Comparison of ENCODE assay signal across 16 mouse cellular contexts in genomic region chr3:67471408-67472127, GRCm38 (mm10). TPM values are rescaled to one million over a fixed set of nuclear protein-coding genes. Genes with fewer than 3 reads are reported as not detected.
DNase-seq lines count a peak whose midpoint lies in the region; ATAC-seq lines count a peak whose summit lies in the region.
"Had no signal": no experiment of that assay in that cellular context is flagged by ENCODE, and none has a peak within 500 bp of the region (broad histone marks: within the 10 kb centered on the region; RNA-seq: fewer than 3 reads in every experiment).

No protein-coding gene starts in this region.

- no peak overlapping the region for H3K9ac ChIP-seq in liver, embryonic 11.5 days (ENCODE audit: low read depth, low read length)
- no peak overlapping the region for H3K9ac ChIP-seq in heart, embryonic 12.5 days
- H3K9ac ChIP-seq: forebrain, embryonic 15.5 days; heart, embryonic 13.5 days; limb, embryonic 15.5 days; midbrain, embryonic 12.5 days had no signal

- H3K27ac ChIP-seq in liver, embryonic 11.5 days (ENCODE audit: low read depth, low read length): no peak overlapping the region
- H3K27ac ChIP-seq in heart, embryonic 12.5 days (ENCODE audit: poor library complexity, severe bottlenecking): no peak overlapping the region
- H3K27ac ChIP-seq: forebrain, embryonic 15.5 days; heart, embryonic 13.5 days; limb, embryonic 15.5 days; midbrain, embryonic 12.5 days had no signal

- H3K4me1 ChIP-seq in liver, embryonic 11.5 days (replicated peaks; ENCODE audit: control insufficient read depth, insufficient read depth, low read length): peaks cover 9% of the 10 kb centered on the region
- H3K4me1 ChIP-seq in megakaryocyte, embryonic 14.5 days: peaks cover 13% of the 10 kb centered on the region
- 0 out of 2 replicates have a peak, but pooled peaks cover 4% of the 10 kb centered on the region for H3K4me1 ChIP-seq in heart, embryonic 12.5 days (replicated peaks)
- H3K4me1 ChIP-seq: forebrain, embryonic 15.5 days; limb, embryonic 15.5 days; midbrain, embryonic 12.5 days had no signal

- no peaks in the 10 kb centered on the region for H3K27me3 ChIP-seq in liver, embryonic 11.5 days (replicated peaks; ENCODE audit: control insufficient read depth, insufficient read depth, low read length)
- no peaks in the 10 kb centered on the region for H3K27me3 ChIP-seq in megakaryocyte, embryonic 14.5 days (replicated peaks)
- H3K27me3 ChIP-seq in heart, embryonic 12.5 days (replicated peaks): no peaks in the 10 kb centered on the region
- H3K27me3 ChIP-seq: forebrain, embryonic 15.5 days; heart, embryonic 13.5 days; limb, embryonic 15.5 days; midbrain, embryonic 12.5 days had no signal

- no peak overlapping the region for H3K4me3 ChIP-seq in liver, embryonic 11.5 days (ENCODE audit: low read depth, low read length)
- H3K4me3 ChIP-seq in megakaryocyte, embryonic 14.5 days (replicated peaks): peak overlapping the region; percentile 14
- H3K4me3 ChIP-seq in heart, embryonic 12.5 days: no peak overlapping the region
- H3K4me3 ChIP-seq: erythroblast, embryonic 14.5 days; forebrain, embryonic 15.5 days; heart, embryonic 13.5 days; limb, embryonic 15.5 days; midbrain, embryonic 12.5 days had no signal

- ATAC-seq in liver, embryonic 11.5 days (replicated peaks; ENCODE audit: low FRiP score): peak; percentile 88
- ATAC-seq in heart, embryonic 12.5 days (ENCODE audit: insufficient number of reproducible peaks, low FRiP score): no peak
- ATAC-seq: forebrain, embryonic 15.5 days had no signal

- WGBS in liver, embryonic 11.5 days: 52% methylated on average over 4 of the region's 4 CpGs
- WGBS in heart, embryonic 12.5 days: 60% methylated on average over 4 of the region's 4 CpGs

- peaks cover 15% of the 10 kb centered on the region; the same call in 1 of the 2 replicates for H3K36me3 ChIP-seq in liver, embryonic 11.5 days (ENCODE audit: control insufficient read depth, insufficient read depth, low read length)
- peaks cover 81% of the 10 kb centered on the region for H3K36me3 ChIP-seq in megakaryocyte, embryonic 14.5 days (replicated peaks; ENCODE audit: low read length)
- peaks cover 45% of the 10 kb centered on the region for H3K36me3 ChIP-seq in heart, embryonic 12.5 days

- peak; percentile 61 for DNase-seq in 416B (ENCODE audit: low read depth)
- DNase-seq in c-Kit-positive CD71-positive TER-119-negative erythroid progenitor cells, embryonic 14.5 days (ENCODE audit: low read depth): peak; percentile 41
- no peak for DNase-seq in liver, embryonic 11.5 days (ENCODE audit: low spot score)
- DNase-seq in thymus, postnatal 4 days: no peak
- DNase-seq in spleen, adult 12 weeks (ENCODE audit: low spot score): no peak
- DNase-seq in adrenal gland, adult 2 months: no peak
- DNase-seq: cerebellum, postnatal 14 days; kidney, postnatal 4 days had no signal

- no peak overlapping the region for H3K4me2 ChIP-seq in liver, embryonic 11.5 days
- H3K4me2 ChIP-seq in heart, embryonic 12.5 days: no peak overlapping the region
- H3K4me2 ChIP-seq: forebrain, embryonic 15.5 days; heart, embryonic 13.5 days; limb, embryonic 15.5 days; midbrain, embryonic 12.5 days had no signal

- H3K9me3 ChIP-seq in liver, embryonic 11.5 days (ENCODE audit: control insufficient read depth, low read length): no peaks in the 10 kb centered on the region
- no peaks in the 10 kb centered on the region for H3K9me3 ChIP-seq in megakaryocyte, embryonic 14.5 days
- no peaks in the 10 kb centered on the region for H3K9me3 ChIP-seq in heart, embryonic 12.5 days (replicated peaks)
- H3K9me3 ChIP-seq: forebrain, embryonic 15.5 days; heart, embryonic 13.5 days; limb, embryonic 15.5 days; midbrain, embryonic 12.5 days had no signal

RNA-seq across cellular contexts. Expression of gene Lxn, which starts 7.8 kb away (rescaled TPM):
- 30.4 and 32.8 TPM in 2 replicates for polyA plus RNA-seq in liver, embryonic 11.5 days (2014; fragmentation: Nextera tagmentation; extraction: Ambion mirVana)
- polyA plus RNA-seq in megakaryocyte, embryonic 14.5 days (2012; ENCODE audit: insufficient read depth, low replicate concordance): 27.8 and 42.4 TPM in 2 replicates
- total RNA-seq in adrenal gland, adult 2 months (2021): 10 to 100 TPM in 1 of 2 experiments, 1 to 10 TPM in 1; 7.3 to 16.3 TPM
- 52.1 and 66.8 TPM in 2 replicates for polyA plus RNA-seq in adrenal gland, adult 2 months (2012; rRNA removed)
- polyA plus RNA-seq in heart, embryonic 12.5 days (2016; fragmentation: Nextera tagmentation; extraction: Ambion mirVana): 44.9 and 50.7 TPM in 2 replicates

RNA-seq across cellular contexts. Expression of gene Gfm1, which starts 41.7 kb away (rescaled TPM):
- polyA plus RNA-seq in liver, embryonic 11.5 days (2014; fragmentation: Nextera tagmentation; extraction: Ambion mirVana): 83.3 and 96.1 TPM in 2 replicates
- polyA plus RNA-seq in megakaryocyte, embryonic 14.5 days (2012; ENCODE audit: insufficient read depth, low replicate concordance): 0.86 and 4.0 TPM in 2 replicates
- total RNA-seq in adrenal gland, adult 2 months (2021): 100 to 1,000 TPM; 103 to 117 TPM
- polyA plus RNA-seq in adrenal gland, adult 2 months (2012; rRNA removed): 22.6 and 25.9 TPM in 2 replicates
- 116 and 123 TPM in 2 replicates for polyA plus RNA-seq in heart, embryonic 12.5 days (2016; fragmentation: Nextera tagmentation; extraction: Ambion mirVana)

RNA-seq across cellular contexts. Expression of gene Rarres1, which starts 43.8 kb away (rescaled TPM):
- 3.4 and 4.6 TPM in 2 replicates for polyA plus RNA-seq in liver, embryonic 11.5 days (2014; fragmentation: Nextera tagmentation; extraction: Ambion mirVana)
- not detected in 2 replicates for polyA plus RNA-seq in megakaryocyte, embryonic 14.5 days (2012; ENCODE audit: insufficient read depth, low replicate concordance)
- total RNA-seq in adrenal gland, adult 2 months (2021): under 1 TPM; 0.20 to 0.93 TPM
- polyA plus RNA-seq in adrenal gland, adult 2 months (2012; rRNA removed): 2.1 and 5.4 TPM in 2 replicates
- polyA plus RNA-seq in heart, embryonic 12.5 days (2016; fragmentation: Nextera tagmentation; extraction: Ambion mirVana): 0.72 and 0.94 TPM in 2 replicates
- total RNA-seq: hematopoietic stem cell, adult 5-6 weeks had no signal

Comparison
In these comparisons a context has a peak if more than half of its experiments do, and no peak if none do; other contexts are left out.
1. DNase-seq: peak in 416B (single experiment) and c-Kit-positive CD71-positive TER-119-negative erythroid progenitor cells, embryonic 14.5 days (single experiment); none in liver, embryonic 11.5 days (single experiment), thymus, postnatal 4 days (single experiment), spleen, adult 12 weeks (single experiment) and adrenal gland, adult 2 months (single experiment).